Mouse (Mus musculus): ENCODE measurements around the gene Hscb. TPM values are rescaled to one million over a fixed set of nuclear protein-coding genes. Genes with fewer than 3 reads are reported as not detected.

Gene Hscb
- total and polyA plus RNA-seq, 3 experiments = 29.0 to 29.4 TPM; not detected in 1

DNA sequence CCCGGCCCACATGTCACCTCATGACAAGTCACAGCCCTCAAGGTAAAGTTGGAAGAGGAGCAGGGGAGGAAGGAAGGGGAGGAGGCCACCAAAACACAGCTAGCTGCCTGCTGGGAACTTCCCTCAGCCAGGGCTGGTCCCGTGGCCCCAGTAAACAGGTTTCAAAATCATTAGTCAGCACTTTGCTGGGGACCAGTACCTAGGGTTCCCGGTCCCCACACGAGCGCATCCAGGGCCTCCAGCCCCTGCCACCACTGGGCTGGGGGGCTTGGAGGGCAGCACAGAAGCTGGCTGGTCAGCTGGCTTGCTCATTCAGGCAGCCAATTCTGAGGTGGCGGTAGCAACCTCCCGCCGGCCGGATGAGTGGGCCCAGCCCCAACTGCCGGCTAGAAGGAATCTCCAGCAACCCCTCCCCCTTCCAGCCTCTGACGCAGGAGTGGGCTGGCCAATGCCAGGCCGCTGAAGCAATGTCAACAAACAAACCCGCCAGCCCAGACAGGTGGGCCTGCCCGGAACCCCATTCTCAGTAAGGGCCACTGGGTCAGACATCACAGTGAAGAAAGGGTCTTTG, 31.4 kb downstream of the Hscb start:
- Histone ChIP-seq H3K4me3 (ENCODE audit: control insufficient read depth in 1 of 2, insufficient read depth in 1 of 2, low read depth in 2 of 2, low read length in 2 of 2) (peak overlapping the region; percentile 87 to 94), H3K27me3 (ENCODE audit: control insufficient read depth in 1 of 2, insufficient read depth in 2 of 2, low read length in 2 of 2) (no peaks in the 10 kb centered on the region), H3K27ac (ENCODE audit: control insufficient read depth, low read depth, low read length) (peak overlapping the region; percentile 49), H3K79me2 (ENCODE audit: control insufficient read depth, insufficient read depth, low read length, poor library complexity) (peaks cover 8% of the 10 kb centered on the region), H3K36me3 (ENCODE audit: control insufficient read depth in 1 of 2, insufficient read depth in 2 of 2, low read length in 2 of 2) (peaks cover 0 to 23% of the 10 kb centered on the region in 2 experiments; a peak in 2 of 4 replicates), H3K9me3 (replicated peaks; ENCODE audit: insufficient read depth, low read length) (no peaks in the 10 kb centered on the region), H3K9ac (ENCODE audit: control insufficient read depth, low read depth, low read length, poor library complexity, severe bottlenecking) (peak overlapping the region; percentile 82), H3K4me1 (ENCODE audit: control insufficient read depth in 1 of 2, insufficient read depth in 2 of 2, low read length in 2 of 2) (peaks cover 12 to 29% of the 10 kb centered on the region in 2 experiments; a peak in 3 of 4 replicates)
- DNase-seq (ENCODE audit: low read depth, low spot score) = peak; percentile 78
- 0 out of 2 replicates have a peak, but pooled peaks have one; percentile 22 for TF ChIP-seq MAZ (IDR thresholded peaks at IDR 0.05; ENCODE audit: low read depth, low read length)
- peak in 1 of 2 experiments; percentile 57; a peak in 1 of 4 replicates for TF ChIP-seq POLR2A (IDR thresholded peaks at IDR 0.05; ENCODE audit: control insufficient read depth in 1 of 2, insufficient read depth in 1 of 2, low read depth in 1 of 2, low read length in 2 of 2, poor library complexity in 1 of 2)
- TF ChIP-seq ZKSCAN1 (IDR thresholded peaks at IDR 0.05; ENCODE audit: low read depth, low read length) = no peak
- 0 out of 2 replicates have a peak, but pooled peaks have one; percentile 19 for TF ChIP-seq HCFC1 (IDR thresholded peaks at IDR 0.05; ENCODE audit: low read depth, low read length)
- TF ChIP-seq BHLHE40 (IDR thresholded peaks at IDR 0.05; ENCODE audit: borderline replicate concordance, low read depth, low read length) = no peak
- TF ChIP-seq EP300 (IDR thresholded peaks at IDR 0.05; ENCODE audit: low read depth in 1 of 2, low read length in 2 of 2) = peak in 1 of 2 experiments; percentile 27; a peak in 2 of 4 replicates
- TF ChIP-seq MYB (IDR thresholded peaks at IDR 0.05; ENCODE audit: low read depth, low read length) = 0 out of 2 replicates have a peak, but pooled peaks have one; percentile 28
- peak; percentile 26; the same call in 1 of the 2 replicates for TF ChIP-seq ETS1 (IDR thresholded peaks at IDR 0.05; ENCODE audit: low read depth, low read length)
- TF ChIP-seq MAFK (IDR thresholded peaks at IDR 0.05; ENCODE audit: borderline replicate concordance, low read depth, low read length) = peak; percentile 97
- peak; percentile 52; the same call in 1 of the 2 replicates for TF ChIP-seq USF1 (IDR thresholded peaks at IDR 0.05; ENCODE audit: low read depth, low read length)
- TF ChIP-seq SIN3A (IDR thresholded peaks at IDR 0.05; ENCODE audit: low read length) = peak; percentile 94
- no peak for TF ChIP-seq GATA1 (IDR thresholded peaks at IDR 0.05; ENCODE audit: low read depth, low read length)
- no peak for TF ChIP-seq CHD1 (IDR thresholded peaks at IDR 0.05; ENCODE audit: low read depth, low read length)
- TF ChIP-seq MAX (IDR thresholded peaks at IDR 0.05; ENCODE audit: low read length) = peak; percentile 46; the same call in 1 of the 2 replicates
- no peak for TF ChIP-seq CHD2 (IDR thresholded peaks at IDR 0.05; ENCODE audit: low read length)
- no peak for TF ChIP-seq ZNF384 (IDR thresholded peaks at IDR 0.05; ENCODE audit: low read depth, low read length)
- peak; percentile 68; the same call in 1 of the 2 replicates for TF ChIP-seq MXI1 (IDR thresholded peaks at IDR 0.05; ENCODE audit: low read depth, low read length)
- TF ChIP-seq TCF12 (IDR thresholded peaks at IDR 0.05; ENCODE audit: low read depth, low read length) = no peak

DNA sequence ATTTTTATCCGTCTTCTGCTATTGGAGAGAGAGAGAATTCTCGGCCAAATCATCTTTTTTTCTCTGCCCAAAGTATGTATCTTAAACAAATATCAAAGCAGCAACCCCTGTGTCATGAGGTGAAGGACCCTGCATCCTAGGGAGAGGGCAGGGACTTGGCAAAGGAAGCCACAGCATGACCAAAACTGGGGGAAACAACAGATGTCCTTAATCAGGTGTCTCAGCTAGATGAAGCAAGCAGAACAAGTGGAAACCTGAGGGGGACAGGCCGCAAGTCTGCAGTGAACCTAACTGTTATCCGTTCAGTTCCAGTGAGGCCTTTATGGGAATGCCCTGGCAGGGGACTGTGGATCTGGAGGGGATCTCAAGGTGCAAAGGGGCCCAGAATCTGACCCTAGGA, 32.1 kb downstream of the Hscb start:
- DNase-seq (ENCODE audit: low read depth, low spot score) = no peak
- H3K36me3 ChIP-seq (ENCODE audit: control insufficient read depth in 1 of 2, insufficient read depth in 2 of 2, low read length in 2 of 2) = peaks cover 0 to 30% of the 10 kb centered on the region in 2 experiments; a peak in 2 of 4 replicates
- TF ChIP-seq TAL1 (IDR thresholded peaks at IDR 0.05; ENCODE audit: low read length) = no peak
- H3K27ac ChIP-seq (ENCODE audit: control insufficient read depth, low read depth, low read length) = peak overlapping the region; percentile 49
- peaks cover 14 to 34% of the 10 kb centered on the region in 2 experiments for H3K4me1 ChIP-seq (ENCODE audit: control insufficient read depth in 1 of 2, insufficient read depth in 2 of 2, low read length in 2 of 2)
- H3K79me2 ChIP-seq (ENCODE audit: control insufficient read depth, insufficient read depth, low read length, poor library complexity) = peaks cover 8% of the 10 kb centered on the region
- peak overlapping the region in 1 of 2 experiments; percentile 87; a peak in 2 of 4 replicates for H3K4me3 ChIP-seq (ENCODE audit: control insufficient read depth in 1 of 2, insufficient read depth in 1 of 2, low read depth in 2 of 2, low read length in 2 of 2)
- H3K9ac ChIP-seq (ENCODE audit: control insufficient read depth, low read depth, low read length, poor library complexity, severe bottlenecking) = peak overlapping the region; percentile 69
- no peaks in the 10 kb centered on the region for H3K9me3 ChIP-seq (replicated peaks; ENCODE audit: insufficient read depth, low read length)
- no peaks in the 10 kb centered on the region for H3K27me3 ChIP-seq (ENCODE audit: control insufficient read depth in 1 of 2, insufficient read depth in 2 of 2, low read length in 2 of 2)

Measured in MEL (cell line).